Mouse (Mus musculus): Measurements from ENCODE around the gene Ctla4.

Gene Ctla4

DNA sequence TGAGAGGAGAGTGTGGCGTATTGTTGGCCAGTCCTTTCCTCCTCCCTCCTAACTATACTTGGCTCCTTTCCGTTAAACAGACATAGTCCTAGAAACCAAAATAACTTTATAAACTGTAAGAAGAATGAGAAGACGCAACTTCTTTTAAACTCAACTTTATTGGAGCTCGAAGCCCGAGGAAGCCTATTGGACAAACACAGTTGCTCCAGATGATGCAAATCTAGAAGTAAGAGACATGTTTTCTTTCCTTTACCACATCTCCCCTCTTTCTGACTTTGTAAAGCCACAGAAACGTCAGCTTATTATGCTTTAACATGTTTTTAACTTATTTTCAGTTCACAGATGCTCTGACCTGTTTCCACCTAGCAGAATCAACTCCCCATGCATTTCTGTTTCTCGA is at the start of gene Ctla4:
Gene Ctla4 (plus strand): TSS at position 20 of the 400 bp plus-strand sequence.
- DNase-seq (ENCODE audit: low spot score in 2 of 2) = no peak

DNA sequence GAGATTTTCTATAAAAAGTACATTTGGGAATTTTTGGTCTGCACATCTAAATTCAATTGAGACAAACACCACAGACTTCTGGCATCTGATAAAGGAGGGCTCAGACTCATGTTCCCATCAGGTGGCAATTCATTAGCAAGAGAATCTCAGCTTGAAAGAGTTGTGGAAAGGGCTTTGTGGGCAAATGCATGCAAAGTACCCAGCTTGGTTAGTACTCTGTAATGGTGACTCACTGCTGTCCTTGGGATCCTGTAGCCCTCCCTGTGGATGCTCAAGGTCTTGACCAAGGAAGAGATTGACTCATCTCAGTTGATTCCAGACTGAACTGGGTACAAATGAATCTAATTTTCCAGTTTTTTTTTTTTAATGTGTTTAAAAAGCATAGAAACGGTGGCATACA is 47.6 kb upstream of the Ctla4 start:
- DNase-seq (ENCODE audit: low spot score in 2 of 2) = no peak

DNA sequence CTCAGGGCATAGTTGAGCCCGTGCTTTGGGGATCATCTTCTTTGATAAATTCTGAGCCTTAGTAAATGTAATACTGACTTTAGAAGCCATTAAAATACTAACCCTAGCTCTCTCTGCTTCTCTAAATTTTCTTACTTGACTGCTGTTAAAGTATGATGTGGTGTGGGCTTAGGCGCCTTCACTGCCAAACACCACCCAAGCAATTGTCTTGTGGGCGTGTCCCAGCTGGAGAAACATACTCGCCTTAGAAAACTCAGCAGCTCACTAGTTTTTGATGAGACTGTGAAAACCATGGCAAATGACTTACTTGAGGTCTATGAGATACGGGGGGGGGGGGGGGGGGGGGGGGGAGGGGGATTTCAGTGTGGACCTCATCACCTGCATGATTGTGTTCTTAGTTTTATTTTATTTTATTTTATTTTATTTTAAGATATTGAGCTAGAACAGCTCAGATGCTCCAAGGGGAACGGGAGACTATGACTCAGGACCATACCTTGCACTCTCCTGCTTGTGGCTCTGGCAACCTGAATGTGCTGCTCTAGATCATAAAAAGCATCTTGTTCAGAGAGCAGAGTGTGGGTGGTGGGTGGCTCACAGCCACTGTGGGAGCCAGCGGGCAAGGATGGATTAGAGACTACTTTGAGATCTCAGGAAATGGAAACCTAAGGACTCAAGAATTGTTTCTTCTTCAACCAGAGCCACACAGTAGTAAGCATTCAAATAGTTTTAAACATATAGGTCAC is 41.3 kb upstream of the Ctla4 start:
- DNase-seq (ENCODE audit: low spot score in 2 of 2) = peak in 1 of 2 experiments; percentile 36

DNA sequence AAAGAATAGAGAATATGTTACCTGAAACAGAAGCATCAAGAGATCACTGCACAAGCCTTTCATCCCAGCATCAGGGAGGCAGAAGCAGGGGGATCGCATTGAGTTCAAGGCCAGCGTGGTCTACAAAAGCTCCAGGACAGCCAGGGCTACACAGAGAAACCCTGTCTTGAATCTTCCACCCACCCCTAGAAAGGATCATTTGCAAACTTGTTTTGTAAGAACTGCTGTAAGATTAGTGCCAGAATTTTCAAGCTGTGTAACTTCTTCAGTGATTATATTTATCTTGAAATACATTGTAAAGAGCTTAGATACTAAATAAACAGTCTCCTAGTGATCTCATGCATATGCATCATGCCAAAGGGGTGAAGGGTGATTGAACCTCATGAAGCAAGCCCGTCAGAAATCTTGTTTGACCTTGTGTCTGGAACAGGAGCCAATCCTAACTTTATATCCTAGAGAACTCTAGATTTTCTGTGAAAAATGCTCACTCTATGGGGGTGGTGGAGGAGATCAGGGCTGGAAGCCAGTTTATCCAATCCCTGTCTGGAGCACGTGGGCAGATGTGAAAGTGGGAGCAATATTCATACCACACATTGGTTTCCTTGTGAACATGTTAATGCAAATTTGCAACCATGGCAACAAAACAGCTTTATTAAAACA is 40.1 kb upstream of the Ctla4 start:
- DNase-seq (ENCODE audit: low spot score in 2 of 2) = peak; percentile 70 to 81

DNA sequence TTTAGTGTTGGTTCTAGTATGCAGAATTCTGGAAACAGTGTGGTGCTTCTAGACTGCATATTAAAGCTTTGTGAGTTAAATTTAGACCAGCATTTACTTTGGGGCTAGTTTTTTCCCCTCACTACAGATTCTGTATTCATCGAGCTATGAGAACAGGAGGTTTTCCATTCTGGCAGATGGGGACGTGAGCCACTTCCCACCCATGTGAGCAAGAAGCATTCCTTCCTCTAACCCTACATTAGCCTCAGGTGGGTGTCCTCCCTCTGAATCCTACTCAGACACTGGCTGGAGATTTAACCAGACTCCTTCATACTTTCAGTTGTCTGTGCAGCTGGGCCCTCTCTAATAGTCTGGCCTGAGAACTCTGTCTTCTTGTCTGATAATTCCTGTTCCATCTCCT is 37.7 kb upstream of the Ctla4 start:
- peak; percentile 59 to 65 for DNase-seq (ENCODE audit: low spot score in 2 of 2)

DNA sequence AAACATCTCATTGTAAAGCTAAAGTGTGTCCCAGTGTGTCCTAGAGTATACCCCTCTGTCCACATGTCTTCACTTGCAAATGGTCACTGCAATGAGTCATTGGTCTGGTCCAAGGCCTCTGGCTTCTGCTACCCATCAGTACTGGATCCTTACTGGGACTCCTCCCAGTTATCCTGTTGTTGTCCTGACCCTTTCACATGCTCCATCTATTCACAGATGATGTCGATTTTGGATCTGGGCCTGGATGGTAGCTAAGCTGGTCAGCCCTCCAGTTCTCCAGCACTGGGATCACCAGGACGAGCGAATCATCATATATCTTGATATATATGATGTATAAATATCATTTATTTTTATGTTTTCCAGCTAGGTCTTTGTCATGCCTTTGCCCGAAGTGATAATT is 37.0 kb upstream of the Ctla4 start:
- no peak for DNase-seq (ENCODE audit: low spot score in 2 of 2)

DNA sequence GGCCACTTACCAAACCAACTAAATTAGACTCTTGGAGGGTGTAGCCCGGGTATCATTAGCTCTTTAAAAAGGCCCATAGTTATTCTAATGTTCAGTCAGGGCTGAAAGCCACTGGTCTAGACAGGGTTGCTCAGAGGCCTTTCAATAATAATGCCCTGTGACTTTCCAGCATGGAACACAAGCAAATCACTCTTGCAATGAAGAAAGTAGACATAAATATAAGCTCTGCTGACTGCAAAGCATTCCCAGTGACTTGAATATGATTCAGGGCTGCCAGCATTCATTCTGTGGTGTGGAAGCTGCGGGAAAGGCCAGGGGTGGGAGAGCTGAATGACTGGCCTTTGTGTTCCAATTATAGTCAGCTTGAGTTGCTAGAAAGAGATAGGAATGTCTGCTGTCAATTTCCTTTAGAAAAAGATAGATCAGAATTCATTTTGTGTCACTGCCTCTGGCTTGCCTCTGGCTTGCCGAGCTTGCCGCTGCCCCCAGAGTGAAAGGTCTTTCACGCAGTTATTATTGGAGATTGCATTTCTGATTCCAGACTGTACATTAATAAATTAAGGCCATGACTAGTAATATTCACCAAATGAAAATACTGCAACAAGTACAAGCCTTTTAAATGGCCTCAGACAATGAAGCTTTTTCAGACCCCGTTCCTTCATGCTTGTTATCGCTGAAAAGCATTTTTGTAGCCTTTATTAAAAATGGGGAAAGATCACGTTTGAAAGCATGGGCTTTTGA is 35.6 kb upstream of the Ctla4 start:
- DNase-seq (ENCODE audit: low spot score in 2 of 2) = no peak

DNA sequence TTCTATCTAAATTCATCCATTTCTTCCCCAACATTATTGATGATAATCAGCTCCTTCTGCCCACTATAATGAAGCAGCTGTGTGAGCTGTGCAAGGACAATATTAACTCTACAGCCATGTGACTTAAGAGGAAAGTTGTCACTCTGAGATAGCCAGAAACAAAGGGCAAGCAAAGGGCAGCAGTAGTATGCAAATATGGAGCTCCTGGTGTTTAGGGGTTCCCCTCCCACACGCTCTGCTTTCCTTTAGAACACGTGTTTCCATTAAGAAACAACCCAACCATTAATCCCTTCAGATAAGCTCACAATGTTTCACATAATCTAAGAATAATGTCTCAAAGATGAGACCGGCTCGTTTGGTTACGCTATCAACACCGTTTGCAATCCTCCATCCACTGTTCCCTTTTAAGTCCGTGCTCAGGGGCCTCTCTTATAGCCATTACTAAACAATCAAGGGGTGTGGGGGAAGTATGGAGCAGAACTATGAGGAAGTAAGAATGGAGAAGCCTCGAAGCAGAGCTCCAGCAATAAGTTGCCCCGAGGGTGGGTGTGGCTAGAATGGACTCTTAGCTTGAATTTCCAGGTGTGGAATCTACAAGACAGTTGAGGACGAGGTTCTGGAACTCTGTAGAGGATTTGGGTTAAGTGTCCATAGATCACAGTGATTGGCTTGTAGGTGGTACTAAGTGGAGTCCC is 34.6 kb upstream of the Ctla4 start:
- DNase-seq (ENCODE audit: low spot score in 2 of 2) = no peak

DNA sequence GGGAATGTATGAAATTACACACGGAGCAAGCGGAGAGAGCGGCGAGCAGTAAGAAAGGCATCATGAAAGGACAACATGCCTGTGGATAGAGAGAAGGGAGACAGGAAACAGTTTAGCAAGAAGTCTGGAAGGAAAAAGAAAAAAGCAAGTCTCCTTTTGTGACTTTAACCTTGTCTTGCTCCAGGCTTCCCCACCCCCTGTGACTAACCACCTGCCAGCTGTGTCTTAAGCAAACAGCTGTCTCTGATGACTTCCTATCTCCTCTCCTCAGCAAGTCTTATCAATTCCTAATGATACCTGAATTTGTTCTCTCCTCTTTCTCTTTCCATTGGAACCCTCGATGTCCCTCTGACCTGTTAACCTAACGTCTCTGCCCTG is 34.0 kb upstream of the Ctla4 start:
- no peak for DNase-seq (ENCODE audit: low spot score in 2 of 2)

DNA sequence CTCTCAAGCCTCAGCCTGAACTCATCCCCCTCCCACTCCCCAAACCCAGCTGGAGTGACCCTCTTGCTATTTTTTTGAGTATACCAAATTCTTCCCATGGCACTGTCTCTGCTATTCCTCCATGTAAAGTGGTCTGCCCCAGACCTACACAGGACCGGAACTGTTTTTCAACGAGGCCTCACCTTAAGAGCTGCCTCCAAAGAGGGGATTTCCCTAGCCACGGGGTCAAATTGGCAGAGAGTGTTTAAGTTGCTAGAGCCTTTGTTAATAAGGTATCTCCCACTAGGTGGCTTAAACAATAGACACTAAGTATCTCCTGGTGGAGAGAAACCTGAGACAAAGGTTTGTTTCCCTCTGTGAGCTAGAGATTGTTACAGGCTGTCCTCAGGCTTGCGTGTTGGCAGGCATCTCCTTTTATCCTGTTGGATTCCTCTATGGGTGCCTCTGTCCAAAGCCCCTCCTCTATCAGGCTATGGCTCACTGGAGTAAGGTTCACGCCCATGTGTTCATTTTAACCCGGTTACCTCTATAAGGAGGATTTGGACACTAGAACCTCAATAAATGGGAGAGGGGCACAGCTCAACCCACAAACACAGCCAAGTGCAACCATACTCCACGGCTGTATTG is 33.4 kb upstream of the Ctla4 start:
- no peak for DNase-seq (ENCODE audit: low spot score in 2 of 2)

DNA sequence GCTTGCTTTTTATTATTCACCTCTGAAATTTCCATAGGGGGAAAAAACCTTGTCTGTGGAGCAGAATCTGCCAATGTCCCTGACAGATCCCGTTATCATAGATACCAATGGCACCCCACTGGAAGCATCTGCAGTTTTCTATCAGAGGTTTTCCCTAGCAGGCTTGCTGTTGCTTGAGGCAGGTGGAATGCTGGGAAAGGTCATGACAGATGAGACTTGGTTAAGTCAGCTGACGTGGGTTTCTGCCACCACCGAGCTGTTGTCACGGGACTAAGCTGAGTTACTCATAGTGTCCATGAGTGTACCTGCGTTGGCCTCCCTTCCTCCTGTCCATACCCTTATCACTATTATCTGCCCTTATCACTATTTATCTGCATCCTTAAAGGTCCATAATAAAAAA is 32.8 kb upstream of the Ctla4 start:
- DNase-seq (ENCODE audit: low spot score in 2 of 2) = no peak

DNA sequence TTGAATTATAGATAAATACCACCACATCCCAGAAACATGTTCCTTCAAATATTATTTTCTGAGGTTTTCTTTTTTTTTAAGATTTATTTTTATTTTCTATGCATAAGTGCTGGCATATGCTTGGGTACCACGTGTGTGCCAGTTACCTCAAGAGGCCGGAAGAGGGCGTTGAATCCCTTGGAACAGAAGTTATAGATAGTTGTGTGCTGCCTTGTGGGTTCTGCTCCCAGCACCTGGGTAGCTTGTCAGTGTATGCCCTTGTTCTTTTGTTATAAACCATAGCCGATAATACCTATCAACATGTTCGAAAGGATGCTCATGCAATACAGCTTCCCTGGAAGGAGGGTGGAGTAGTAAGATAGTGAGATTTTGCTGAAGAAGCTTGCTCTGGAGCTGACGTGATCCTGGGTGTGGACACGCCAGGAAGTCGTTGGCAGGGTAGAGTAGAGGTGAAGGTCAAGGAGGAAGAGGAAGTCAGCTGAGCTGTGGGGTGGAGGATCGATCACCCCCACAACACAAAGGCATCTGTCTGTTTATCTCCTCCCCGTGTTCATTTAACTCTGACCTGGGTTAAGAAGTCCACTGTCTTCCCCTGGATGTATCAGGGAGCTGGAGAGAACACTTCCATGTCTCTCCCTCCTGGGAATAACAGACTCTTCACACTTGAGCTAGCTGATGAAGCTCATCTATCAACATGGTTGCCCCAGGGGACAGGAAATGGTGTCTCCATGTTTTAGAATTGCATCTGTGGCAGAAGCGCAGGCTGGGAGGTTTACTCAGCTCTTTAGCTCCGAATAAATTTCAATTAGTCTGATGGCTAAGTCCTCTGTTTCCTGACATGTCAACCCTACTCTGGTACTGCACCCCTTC is 29.2 kb upstream of the Ctla4 start:
- no peak for DNase-seq (ENCODE audit: low spot score in 2 of 2)

DNA sequence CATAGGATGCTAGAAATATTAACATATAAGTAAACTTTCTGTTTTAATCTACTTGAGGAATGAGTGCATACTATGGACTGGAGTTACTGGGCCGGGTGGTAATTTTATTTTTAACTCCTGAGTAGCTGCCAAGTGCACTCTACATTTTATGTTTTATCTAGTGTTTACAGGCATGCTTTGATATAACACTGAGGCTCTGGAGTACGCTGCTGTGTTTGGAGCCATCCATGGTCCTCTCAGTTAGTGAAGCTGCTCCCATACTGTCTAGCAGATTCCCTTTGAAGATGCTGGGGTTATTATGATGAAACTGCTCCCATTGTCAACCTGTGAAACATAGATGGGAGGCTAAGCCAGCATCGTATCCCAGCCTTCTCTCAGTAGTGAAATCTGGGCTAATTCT is 27.6 kb upstream of the Ctla4 start:
- DNase-seq (ENCODE audit: low spot score in 2 of 2) = no peak

DNA sequence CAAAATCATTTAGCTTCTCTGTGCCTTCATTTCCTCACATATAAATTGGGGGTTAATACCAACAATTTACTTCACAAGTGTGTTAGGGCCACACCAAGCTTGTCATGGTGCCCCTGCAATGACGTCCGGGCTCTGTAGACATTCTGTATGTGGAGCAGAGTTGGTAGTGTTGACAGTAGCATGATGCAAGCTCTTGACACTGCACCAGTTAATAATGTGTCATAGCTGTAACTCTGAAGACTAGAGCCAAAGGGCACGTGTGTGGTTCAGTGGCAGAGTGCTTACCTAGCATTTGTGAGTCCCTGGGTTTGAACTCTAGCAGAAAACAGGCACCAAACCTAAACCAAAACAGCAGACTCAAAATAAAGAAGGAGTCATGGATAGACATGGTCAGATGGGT is 27.0 kb upstream of the Ctla4 start:
- no peak for DNase-seq (ENCODE audit: low spot score in 2 of 2)

DNA sequence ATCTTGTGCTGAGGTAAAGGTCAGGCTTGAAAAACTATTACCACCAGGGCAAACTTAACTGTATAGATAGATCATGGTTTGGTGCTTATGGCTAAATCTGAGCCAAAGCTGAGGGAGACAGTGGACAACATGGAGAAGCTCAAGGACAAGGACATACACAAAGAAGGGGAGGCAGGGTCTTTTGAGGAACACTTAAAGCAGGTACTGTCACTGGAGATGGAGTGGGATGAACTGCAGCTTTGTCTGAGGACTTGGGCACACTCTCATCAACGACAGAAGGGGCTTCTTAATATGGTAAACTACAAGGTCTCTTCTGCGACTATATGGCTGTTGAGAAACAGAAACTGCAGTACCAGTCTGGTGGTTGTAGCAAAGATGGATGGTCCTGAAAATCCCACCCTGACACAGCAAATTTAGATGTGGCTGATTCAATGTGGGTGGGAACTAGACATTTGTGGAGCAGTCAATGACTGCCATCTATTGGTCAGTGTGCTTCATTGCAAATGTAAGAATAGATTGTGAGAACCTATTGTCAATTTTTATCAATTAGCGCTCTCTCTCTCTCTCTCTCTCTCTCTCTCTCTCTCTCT is 26.3 kb upstream of the Ctla4 start:
- peak; percentile 48 to 55 for DNase-seq (ENCODE audit: low spot score in 2 of 2)

DNA sequence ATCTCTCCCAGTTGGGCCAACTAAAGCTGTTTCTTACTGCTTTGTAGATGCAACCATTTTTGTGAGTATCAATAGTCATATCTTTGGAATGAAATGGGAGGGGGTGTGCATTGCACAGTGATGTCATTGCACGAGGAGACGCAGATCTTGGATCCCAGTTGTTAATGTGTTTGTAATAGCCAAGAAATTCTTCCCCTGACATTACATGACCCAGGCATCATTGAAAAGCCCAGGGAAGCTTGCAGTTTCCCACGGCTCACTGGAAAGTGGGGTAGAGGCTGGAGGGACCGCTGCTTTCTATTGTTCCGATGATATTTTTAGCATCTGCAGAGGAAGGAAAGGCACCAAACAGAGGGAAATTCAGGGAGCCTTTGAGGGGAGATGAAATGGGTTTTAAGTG is 25.8 kb upstream of the Ctla4 start:
- peak in 1 of 2 experiments; percentile 42 for DNase-seq (ENCODE audit: low spot score in 2 of 2)

DNA sequence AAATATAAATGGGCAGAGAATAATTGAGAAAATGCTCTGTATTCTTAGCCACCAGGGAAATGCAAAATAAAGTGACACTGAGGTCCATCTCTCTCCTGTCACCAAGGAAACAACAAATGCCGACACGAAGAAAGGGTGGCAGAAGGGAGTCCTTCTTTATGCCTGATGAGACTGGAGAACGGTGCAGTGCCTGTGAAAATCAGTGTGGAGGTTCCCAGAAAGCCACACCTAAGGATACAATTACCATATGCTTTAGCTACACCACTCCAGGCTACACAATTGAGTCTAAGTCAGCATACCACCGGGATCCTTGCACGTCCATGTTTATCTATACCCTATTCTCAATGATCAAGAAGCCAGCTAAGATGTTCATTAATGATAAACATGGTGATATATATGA is 25.4 kb upstream of the Ctla4 start:
- DNase-seq (ENCODE audit: low spot score in 2 of 2) = no peak

DNA sequence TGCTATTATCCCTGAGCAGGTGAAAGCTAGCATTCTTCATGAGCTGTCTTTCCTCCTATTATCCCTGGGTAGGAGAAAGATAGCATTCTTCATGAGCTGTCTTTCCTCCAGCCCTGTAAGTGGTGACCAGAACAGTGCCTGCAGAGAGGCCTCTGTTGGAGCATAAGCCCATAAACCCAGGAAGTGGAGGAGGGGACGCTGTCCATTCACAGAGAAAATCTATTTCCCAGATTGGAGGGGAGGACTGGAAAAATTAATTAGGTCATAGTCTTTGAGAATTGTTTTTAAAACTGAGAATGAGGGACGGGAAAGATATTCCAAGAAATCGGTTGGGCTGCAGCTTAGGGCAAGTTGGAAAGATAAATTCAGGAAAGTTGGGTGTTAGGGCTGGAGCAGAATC is 24.3 kb upstream of the Ctla4 start:
- DNase-seq (ENCODE audit: low spot score in 2 of 2) = no peak

DNA sequence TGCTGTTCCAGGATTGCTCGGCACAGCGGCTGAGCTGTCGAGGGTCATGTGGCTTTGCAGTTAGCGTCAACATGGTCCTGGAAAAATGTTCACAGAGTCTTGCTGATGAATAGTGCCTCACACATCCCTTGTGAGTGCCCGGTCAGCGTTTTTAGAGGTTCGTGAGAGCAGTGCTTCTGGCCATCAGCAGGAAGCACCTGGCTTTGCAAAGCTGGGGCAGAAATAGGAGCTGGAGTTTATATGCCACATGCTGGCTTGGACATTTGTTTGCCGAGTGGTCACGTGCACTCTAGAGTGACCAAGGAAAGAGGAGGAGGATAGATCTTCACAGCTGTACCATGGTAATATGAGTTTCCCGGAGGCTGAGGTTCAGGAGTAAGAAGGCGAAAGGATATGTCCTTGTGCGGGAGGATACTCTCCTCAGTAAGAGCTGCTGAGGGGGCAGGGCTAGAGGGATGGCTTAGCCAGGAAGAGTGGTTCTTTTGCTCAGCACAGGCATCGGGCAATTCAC is 23.8 kb upstream of the Ctla4 start:
- DNase-seq (ENCODE audit: low spot score in 2 of 2) = no peak

DNA sequence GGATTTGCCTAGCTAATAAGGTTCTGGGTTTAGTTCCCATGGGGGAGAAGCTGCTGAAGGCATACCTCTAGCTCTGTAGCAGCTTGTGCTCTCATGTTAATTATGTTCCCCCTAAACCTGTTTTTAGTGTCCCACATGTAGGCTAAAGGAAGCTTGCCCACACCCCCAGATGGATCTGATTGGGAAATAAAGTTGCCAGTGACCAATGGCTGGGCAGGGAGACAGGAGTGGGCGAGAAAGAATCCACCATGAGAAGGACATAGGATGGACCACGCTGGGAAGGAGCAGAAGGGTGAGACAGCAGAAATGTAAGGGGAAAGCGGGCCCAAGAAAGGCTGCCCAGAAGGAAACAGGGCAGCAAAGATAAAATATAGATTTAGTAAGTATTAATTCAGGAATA is 23.1 kb upstream of the Ctla4 start:
- DNase-seq (ENCODE audit: low spot score in 2 of 2) = no peak
